Mouse (Mus musculus): ENCODE data around the gene Gm4894.

The Gm4894 gene

GRCm38 (mm10) chr9:49250231-49250630 lies at the start of gene Gm4894:
Gene Gm4894 (plus strand): TSS chr9:49250531.
- DNase-seq (ENCODE audit: inconsistent age in 2 of 2, low spot score in 1 of 2), result no peak

DNA sequence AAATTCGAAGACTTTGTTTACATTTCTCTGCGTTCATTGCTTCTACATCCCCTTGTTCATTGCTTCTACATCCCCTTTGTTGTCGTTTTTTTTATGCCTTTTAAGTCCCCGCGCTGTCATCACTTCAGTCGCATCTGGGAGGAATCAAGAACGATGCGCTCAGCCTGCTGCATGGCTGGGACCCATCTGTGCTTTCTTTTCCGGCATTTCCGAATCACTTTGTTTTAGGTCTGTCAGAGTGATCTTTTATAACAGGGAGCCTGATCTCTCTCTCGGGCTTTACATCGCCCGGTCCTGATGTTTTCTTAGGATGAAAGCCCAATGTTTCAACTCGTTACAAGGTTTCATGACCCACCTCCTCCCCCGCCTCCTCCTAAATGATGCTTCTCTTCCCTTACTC lies 44.0 kb upstream of the Gm4894 start:
- no peak for DNase-seq (ENCODE audit: inconsistent age in 2 of 2, low spot score in 1 of 2)

DNA sequence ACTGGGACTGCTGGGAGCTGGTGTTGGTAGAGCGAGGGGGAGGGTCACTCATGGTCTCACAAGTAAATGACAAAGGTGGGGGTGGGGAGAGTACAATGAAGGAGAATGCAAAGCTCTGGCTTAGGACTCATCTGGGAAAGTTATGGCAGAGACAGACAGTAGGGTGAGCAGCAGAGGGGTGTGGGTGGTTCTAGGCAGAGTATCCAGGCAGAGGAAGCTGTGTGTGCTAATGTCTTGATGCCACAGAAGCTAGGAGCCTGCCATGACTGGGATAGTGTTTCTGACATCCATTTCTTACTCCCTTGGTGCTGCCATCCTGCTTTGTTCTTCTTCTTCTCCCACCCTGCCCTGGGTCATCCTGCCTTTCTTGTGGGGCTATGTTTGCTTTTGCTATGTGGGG lies 38.8 kb upstream of the Gm4894 start:
- no peak for DNase-seq (ENCODE audit: inconsistent age in 2 of 2, low spot score in 1 of 2)

GRCm38 (mm10) chr9:49214734-49215133 lies 35.6 kb upstream of the Gm4894 start:
- no peak for DNase-seq (ENCODE audit: inconsistent age in 2 of 2, low spot score in 1 of 2)

DNA sequence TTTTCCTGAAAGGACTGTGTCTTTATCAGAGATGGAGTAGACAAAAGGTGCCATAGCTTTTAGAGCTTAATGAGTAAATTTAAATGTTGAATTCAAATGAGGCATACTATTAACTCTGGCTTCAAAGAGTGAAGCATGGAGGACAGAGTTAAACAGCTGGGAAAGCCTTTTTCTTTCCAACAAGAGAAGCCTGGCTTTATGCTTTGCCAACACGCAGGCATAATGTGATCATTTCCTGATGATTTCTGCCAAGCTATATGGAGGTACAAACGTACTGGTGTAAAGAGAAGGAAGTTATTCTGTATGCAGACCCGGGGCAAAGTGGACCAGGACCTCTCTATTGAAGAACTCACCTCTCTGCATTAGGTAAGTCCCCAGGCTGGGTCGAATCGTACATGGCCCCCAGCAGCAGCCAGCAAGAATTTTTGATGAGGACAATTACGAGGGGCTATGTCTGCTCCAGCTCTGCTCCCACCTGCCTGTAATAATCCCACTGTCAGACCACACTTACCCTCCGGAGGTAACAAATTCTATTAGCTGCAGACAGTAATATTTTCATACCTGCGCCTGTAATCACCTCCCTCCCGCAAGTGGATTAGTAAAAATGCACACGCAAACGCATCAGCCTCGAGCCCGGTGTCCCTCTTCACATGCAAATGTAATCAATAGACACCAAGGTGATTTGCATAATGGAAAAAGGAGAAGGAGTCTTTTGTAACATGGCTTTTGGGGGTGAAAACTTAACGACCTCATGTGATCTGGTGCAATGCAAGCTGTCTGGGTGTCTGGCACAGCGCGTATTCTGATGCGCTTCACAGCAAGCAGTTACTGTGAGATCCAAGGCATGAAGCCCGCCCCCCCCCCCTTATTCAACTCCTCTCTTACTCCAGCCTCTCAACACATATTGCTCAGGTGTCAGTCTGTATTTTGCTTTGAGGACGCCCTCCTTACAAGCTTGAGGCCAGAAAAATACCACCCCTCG lies 32.4 kb upstream of the Gm4894 start:
- no peak for DNase-seq (ENCODE audit: inconsistent age in 2 of 2, low spot score in 1 of 2)

DNA sequence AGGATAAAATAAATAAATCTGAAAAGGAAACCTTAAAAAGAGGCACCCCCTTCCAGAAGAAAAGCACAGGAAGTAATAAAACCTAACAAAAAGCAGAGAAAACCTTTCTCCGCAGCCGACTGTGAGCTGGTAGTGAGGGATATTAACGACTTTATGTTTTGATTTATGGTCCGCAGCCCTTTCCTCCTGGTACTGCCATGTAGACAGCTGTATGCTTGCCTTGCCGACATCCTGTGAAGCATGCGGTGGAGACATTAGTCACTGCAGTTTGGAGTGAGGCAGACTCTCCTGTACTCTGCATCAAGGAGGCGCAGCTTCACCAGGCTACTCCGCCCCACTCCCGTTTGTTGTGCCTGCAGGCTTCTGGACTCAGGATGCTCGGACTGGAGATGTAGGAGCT lies 25.8 kb upstream of the Gm4894 start:
- DNase-seq (ENCODE audit: inconsistent age in 2 of 2, low spot score in 1 of 2), result no peak

GRCm38 (mm10) chr9:49227442-49227841 lies 22.9 kb upstream of the Gm4894 start:
- no peak for DNase-seq (ENCODE audit: inconsistent age in 2 of 2, low spot score in 1 of 2)

- no peak for DNase-seq (ENCODE audit: inconsistent age in 2 of 2, low spot score in 1 of 2)
These were observed 21.3 kb upstream of the Gm4894 start for GRCm38 (mm10) chr9:49229054-49229453.

DNA sequence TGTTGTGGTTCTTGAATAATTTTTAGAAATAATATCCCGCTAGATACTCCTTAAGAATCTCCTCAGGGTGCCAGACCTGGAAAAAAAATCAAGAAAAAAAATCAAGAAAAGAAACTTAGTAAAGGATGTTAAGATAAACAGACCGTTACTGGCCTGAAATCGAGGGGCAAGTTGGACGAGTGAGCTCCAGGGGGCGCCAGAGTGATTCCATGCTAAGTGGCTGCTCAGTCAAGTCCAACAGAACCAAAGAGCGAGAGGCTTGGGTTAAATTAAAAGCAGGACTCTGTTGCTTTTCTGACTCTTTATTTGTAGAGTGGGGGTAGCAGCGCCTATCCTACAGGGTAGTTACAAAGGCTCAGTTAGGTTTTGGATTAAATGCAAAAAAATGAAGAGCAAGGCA lies 3.5 kb upstream of the Gm4894 start:
- DNase-seq (ENCODE audit: inconsistent age in 2 of 2, low spot score in 1 of 2), result peak; percentile 60 to 90

DNA sequence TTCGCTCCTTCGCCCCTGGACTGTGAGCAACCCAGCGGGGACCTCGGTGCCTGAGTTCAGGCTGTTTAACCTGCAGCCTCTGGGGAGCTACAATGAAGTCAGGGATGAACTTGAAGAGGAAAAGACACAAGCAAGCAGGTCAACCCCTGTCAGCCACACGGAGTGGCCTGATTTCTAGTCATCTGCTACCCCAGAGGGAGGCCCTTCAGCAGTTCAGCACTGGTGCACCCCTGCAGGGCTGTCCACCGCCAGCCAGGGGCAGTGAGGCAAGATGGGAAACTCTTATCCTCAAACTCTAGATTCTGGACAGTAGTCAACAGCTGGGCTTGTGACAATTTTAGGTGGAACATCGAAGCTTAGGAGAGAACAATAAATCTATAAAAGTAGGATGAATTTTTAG lies 18.6 kb downstream of the Gm4894 start:
- no peak for DNase-seq (ENCODE audit: inconsistent age in 2 of 2, low spot score in 1 of 2)

- no peak for DNase-seq (ENCODE audit: inconsistent age in 2 of 2, low spot score in 1 of 2)
These were observed 23.2 kb downstream of the Gm4894 start for GRCm38 (mm10) chr9:49273566-49273965.

DNA sequence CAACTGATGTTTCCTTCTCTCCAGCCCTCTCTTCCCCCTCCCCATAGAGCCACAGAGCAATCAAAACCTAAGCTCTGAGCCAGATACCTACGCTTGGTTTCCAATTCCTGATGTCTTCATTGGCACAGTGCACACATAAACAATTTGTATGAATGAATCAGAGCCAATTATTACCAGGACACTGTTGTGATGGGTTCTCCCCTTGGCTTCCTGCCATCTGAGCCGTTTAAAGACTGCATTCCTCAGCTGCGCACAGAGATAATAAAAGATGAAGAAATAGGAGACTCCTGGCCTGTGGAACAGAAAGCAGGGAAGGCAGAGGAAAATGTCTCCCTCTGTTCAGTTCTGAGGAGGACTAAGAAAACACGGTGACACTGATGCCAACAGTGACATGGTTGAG lies 25.6 kb downstream of the Gm4894 start:
- peak in 1 of 2 experiments; percentile 22 for DNase-seq (ENCODE audit: inconsistent age in 2 of 2, low spot score in 1 of 2)

DNA sequence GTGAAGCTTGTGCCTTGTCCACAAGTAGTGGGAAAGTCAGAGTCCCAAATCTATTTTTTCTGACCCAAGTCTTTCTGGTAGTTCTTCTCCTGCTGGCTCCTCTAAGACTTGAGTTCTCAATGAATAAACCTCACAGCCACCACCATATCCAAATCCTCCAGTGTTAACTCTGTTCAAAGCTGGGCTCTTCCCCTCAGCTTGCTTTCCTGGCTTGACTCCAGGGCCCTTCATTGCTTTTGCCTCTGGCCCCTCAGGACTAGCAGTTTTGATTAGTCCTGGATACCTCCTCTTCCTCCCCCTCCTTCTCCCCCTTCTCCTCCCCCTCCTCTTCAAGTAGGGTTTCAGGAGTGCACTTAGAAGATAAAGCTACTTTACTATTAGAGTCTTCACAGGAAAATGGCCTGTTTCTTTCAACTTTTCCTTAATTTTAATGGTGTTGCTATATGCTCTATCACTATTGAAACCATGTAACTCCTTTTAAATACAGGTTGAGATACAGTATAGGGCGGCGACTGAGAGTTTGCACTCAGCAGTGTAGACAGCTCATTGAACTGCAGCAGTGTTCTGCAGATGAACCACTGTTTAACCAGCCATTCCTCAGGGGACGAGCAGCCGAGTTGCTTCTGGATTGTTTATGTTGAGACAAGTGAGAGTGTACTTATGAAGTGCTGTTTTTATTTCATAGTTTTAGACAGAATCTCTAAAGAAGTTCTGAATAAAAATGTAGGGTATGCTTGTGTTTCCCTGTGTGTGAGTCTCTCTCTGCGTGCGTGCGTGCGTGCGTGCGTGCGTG lies 26.4 kb downstream of the Gm4894 start:
- no peak for DNase-seq (ENCODE audit: inconsistent age in 2 of 2, low spot score in 1 of 2)

DNA sequence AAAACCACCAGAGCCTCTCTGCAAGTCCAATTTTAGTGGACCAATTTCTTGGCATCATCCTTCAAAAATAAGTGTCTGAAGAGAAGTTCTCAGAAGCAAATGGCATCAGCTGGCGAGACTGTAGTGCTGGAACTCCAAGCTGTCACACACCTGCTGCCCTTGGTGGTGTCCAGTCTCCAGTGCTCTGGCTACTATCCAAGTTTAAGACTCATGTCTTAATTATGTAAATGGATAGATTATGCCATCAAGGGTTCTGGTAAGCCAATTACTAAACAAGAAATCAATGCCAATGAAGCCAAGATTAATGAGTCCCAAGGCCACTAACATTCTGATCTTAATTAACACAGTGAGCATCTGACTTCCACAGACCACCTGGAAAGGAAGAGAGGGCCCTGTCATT lies 44.8 kb downstream of the Gm4894 start:
- DNase-seq (ENCODE audit: inconsistent age in 2 of 2, low spot score in 1 of 2), result no peak

DNA sequence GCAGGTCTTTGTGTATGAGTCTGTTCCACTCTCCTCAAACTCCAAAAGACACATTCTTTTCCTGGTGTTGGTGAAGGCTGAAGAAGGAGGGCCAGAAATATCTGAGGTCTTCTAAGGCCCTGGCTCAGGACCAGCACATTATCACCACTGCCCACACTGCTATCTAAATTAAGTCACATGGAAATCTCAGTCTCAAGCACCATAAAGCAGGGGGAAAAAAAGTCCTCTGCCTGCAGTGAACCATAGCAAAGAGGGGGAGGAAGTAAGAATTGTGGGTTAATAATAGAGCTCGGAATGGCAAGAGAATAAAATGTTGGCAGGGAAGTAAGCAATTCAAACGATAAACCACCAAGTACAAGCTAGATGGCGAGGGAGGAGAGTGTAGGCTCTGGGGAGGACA lies 57.2 kb downstream of the Gm4894 start:
- no peak for DNase-seq (ENCODE audit: inconsistent age in 2 of 2, low spot score in 1 of 2)

DNA sequence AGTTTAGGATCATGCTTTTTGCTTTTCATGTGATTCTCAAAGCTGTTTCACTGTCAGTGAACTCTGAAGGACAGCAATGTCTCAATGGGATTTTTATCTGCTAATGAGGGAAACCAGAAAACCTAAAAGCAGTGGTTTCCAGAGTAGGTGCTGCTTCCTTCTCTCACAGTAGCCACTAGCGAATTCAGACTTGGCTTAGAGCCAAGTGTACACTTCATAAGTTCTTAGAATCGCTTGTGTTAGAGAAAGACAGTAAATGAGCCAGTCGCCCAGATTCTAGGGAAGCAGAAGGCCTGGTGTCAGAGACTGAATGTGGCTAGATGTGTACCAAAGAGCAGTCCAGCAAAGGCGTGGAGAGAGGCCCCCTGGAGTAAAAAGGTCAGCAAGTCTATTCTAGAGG lies 60.5 kb downstream of the Gm4894 start:
- DNase-seq (ENCODE audit: inconsistent age in 2 of 2, low spot score in 1 of 2), result no peak

GRCm38 (mm10) chr9:49318638-49319037 lies 68.3 kb downstream of the Gm4894 start:
- no peak for DNase-seq (ENCODE audit: inconsistent age in 2 of 2, low spot score in 1 of 2)

Data from adrenal gland, adult (tissue).